Mouse (Mus musculus) erythroblast, embryonic 14.5 days (primary cell): ENCODE data around the gene Eng.

Source experiments
- GATA1 ChIP-seq: IDR thresholded peaks from 2 replicates; pipeline ENCODE4 v1.6.1; 2012; ENCODE audit warnings: low read length, inconsistent platforms, mixed read lengths
- TAL1 ChIP-seq: IDR thresholded peaks from 3 replicates; pipeline ENCODE4 v1.6.1; 2012; ENCODE audit warnings: low read length, inconsistent platforms, mixed read lengths

DNA sequence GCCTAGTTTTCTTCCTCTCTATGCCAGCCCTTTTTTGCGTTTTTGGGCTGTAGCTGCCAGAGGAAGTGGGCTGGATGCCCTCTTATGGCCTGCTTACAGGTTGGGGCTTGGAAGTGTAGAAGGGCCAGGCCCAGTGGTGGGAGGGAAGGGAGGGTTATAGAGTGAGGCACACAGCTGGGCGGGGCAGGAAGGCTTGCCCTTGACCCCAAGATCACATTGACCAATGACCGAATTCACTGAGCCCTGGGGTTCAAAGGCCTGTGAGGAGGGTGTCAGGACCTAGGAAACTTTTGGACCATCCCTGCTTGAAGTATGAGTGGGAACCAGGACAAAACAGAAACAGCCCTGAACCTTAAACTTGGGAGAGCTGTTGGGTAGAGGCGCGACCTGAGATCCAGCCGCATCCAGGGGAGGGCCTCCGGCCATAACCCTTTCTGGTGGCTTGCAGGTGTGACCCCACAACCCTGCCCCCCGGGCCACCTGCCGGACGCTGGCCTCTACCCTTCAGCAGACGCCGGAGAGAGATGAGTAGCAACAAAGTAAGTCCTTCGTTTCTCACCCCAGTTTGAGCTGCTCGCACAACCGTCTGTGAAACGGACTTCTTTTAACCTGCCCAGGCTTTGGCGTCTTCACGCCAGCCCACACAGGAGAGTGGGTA, 37.5 kb upstream of the Eng start:
- TF ChIP-seq GATA1 (no peak), TAL1 (no peak)
